Mouse (Mus musculus) limb, embryonic 10.5 days (tissue): ENCODE data around the gene Col27a1. TPM values are rescaled to one million over a fixed set of nuclear protein-coding genes. Genes with fewer than 3 reads are reported as not detected.

Source experiments
- DNase-seq: peaks from one replicate; pipeline ENCODE4 v3.0.0-alpha.2; 2017; ENCODE audit warnings: low spot score
- H3K27ac ChIP-seq: fragments of 300-500 bp; sonication (generic); 2 replicates; pipeline ENCODE4 v1.5.1; 2016; ENCODE audit warnings: mild to moderate bottlenecking
- H3K27me3 ChIP-seq: fragments of 300-500 bp; sonication (generic); 2 replicates; pipeline ENCODE4 v1.6.1; 2016; ENCODE audit warnings: low read depth, mild to moderate bottlenecking; ENCODE audit not compliant: poor library complexity, severe bottlenecking
- H3K36me3 ChIP-seq: fragments of 300-500 bp; sonication (generic); 2 replicates; pipeline ENCODE4 v1.6.1; 2016; ENCODE audit warnings: mild to moderate bottlenecking, moderate library complexity
- H3K4me1 ChIP-seq: fragments of 300-500 bp; sonication (generic); 2 replicates; pipeline ENCODE4 v1.6.1; 2016
- H3K4me3 ChIP-seq: fragments of 300-500 bp; sonication (generic); 2 replicates; pipeline ENCODE4 v1.5.1; 2016; ENCODE audit warnings: mild to moderate bottlenecking, moderate library complexity
- H3K9me3 ChIP-seq: fragments of 300-500 bp; sonication (generic); replicated peaks from 2 replicates; pipeline ENCODE4 v1.6.1; 2016; ENCODE audit warnings: mild to moderate bottlenecking
- WGBS: fragments of 180-500 bp; shearing (Covaris S2); methylation state at CpG from one replicate; pipeline ENCODE4 v1.1.7; 2016; 5-methylcytosine and 5-hydroxymethylcytosine counted together
- polyA plus RNA-seq: library from polyadenylated mRNA; unstranded; fragments of >200 nt; fragmentation: Nextera tagmentation; extraction: Ambion mirVana; gene quantifications from 2 replicates; pipeline ENCODE4 v1.2.1, GENCODE M21; 2016

The Col27a1 gene
- 7.4 and 9.4 TPM in 2 replicates for polyA plus RNA-seq

DNA sequence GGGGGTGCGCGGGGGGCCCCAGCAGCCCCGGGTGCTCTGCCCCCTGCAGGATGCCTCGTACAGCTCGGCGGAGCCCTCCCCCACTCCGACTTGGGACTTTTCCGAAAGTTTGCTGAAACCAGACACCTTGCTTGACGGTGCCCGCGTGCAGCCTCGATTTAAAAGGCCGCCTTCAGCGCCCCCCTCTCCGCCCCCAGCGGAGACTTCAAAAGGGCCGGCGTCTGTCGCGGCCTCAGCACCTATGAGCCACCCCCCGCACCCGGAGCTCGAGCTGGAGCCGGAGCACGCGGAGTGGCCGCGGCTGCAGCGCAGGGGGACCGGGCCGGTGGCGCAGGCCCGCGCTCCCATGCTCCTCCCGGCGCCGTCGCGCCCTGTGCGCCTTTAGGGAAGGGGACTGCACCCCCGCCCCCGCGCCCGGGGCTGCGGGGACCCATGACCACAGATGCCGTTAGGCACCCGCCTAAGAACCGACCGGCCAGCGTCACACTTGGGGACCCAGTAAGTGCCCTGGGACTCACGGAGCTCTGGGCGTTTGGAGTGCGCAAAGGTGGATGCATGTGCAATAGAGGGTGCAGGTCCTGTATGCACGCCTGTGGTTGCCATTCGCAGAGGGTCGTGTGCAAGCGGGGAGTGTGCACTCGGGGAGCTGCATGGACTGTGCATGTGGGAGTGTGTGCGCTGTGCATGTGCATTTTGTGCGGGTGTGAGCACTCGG is at the start of gene Col27a1:
Col27a1 (plus strand) TSS at position 98 of the 715 bp plus-strand sequence.
- no peaks in the 10 kb centered on the region for H3K36me3 ChIP-seq
- peaks cover 42% of the 10 kb centered on the region for H3K4me1 ChIP-seq
- no peaks in the 10 kb centered on the region for H3K9me3 ChIP-seq
- H3K4me3 ChIP-seq, result peak within 1 kb of the TSS; percentile 95
- H3K27me3 ChIP-seq, result peaks cover 35% of the 10 kb centered on the region
- peak within 1 kb of the TSS; percentile 90 for H3K27ac ChIP-seq
- peak; percentile 85 for DNase-seq
- WGBS, result under 1% methylated on average over 61 of the region's 61 CpGs

DNA sequence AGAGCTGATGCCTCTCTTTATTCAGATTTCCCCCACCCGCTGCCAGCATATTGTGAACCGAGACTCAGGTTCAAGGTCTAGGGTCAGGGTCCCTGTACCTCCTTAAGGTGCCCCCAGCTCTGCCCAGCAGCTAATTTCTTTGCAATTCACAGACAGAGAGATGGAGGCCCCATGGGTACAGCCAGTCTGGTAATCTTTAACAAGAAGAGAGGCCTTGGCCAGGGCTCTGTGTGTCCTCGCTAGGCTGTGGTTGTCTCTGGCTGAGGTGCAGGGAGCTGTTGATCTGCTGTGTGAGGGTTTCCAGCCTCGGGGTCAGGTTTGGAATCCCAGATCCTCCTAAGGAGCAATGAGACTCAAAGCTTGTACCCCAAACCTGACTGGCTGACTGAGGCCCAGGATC is 48.2 kb upstream of the Col27a1 start:
- DNase-seq, result no peak
- Histone ChIP-seq H3K36me3 (no peaks in the 10 kb centered on the region), H3K27ac (no peak overlapping the region), H3K9me3 (no peaks in the 10 kb centered on the region), H3K4me1 (no peaks in the 10 kb centered on the region), H3K4me3 (no peak overlapping the region), H3K27me3 (peaks cover 16% of the 10 kb centered on the region)
- 92% methylated on average over 4 of the region's 4 CpGs for WGBS

DNA sequence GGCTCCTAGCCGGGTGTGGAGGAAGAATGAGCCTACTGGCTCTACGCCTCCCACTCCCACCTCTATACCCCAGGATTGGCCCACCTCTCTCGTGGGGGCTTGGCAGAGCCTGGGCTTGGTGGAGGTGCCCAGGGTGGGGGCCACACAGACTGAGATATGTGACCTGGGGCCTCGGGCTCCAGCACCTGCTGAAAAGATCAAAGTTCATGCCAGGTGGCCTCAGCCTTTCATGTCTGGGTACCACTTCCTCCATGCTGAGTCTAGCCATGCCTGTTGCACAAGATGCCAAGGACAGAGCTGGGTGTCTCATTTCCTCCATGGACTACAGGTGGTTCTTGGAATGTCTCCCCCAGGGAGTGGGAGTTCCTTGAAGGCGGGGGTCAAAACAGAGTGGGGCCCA is 47.5 kb upstream of the Col27a1 start:
- Histone ChIP-seq H3K4me1 (no peaks in the 10 kb centered on the region), H3K27me3 (peaks cover 22% of the 10 kb centered on the region), H3K4me3 (no peak overlapping the region), H3K36me3 (no peaks in the 10 kb centered on the region), H3K9me3 (no peaks in the 10 kb centered on the region), H3K27ac (no peak overlapping the region)
- WGBS, result 94% methylated on average over 5 of the region's 5 CpGs
- DNase-seq, result no peak

DNA sequence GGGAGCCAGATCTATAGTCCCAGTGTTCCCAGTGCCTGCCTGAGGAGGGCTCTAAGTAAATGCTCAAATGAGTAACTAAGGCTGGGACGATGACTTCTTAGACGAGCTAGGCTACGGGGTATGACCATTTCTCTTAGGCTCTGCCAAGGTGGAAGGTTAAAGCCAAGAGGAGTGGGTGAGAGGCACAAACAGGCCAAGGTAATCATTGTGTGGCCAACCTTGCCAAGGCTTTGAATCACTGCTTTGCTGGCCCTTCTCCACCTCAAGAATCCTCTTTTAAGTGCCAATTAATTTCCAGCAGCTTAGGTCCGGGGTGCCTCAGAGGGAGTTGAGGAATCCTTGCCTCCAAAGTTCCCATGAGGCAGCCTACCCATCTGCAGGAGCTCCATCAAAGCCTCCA is 43.7 kb upstream of the Col27a1 start:
- 87% methylated on average over 4 of the region's 4 CpGs for WGBS
- H3K27me3 ChIP-seq, result peaks cover 37% of the 10 kb centered on the region
- H3K36me3 ChIP-seq, result no peaks in the 10 kb centered on the region

DNA sequence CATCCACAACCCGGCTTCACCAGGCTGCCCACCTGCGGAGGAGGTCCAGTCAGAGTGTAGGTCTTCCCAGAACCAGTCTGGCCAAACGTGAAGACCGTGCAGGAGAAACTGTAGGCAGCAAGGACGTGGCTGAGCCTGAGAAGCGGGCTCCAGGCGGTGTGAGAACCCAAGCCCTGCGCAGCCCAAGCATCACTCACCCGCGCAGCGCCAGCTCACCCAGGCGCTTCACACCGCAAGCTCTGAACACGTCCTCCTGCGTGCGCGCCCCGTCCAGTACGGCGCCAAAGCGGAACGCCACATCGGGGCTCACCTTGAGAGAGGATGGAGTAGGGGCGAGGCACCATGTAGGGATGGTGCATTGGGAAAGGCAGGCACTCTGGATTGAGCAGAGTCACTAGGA is 42.7 kb upstream of the Col27a1 start:
- H3K27me3 ChIP-seq, result peaks cover 37% of the 10 kb centered on the region
- no peaks in the 10 kb centered on the region for H3K9me3 ChIP-seq
- H3K4me3 ChIP-seq, result no peak overlapping the region
- no peaks in the 10 kb centered on the region for H3K4me1 ChIP-seq
- no peaks in the 10 kb centered on the region for H3K36me3 ChIP-seq
- WGBS, result 40% methylated on average over 24 of the region's 24 CpGs
- no peak for DNase-seq
- H3K27ac ChIP-seq, result no peak overlapping the region

More for the DNA sequence above, 43.7 kb upstream of the Col27a1 start:
- no peak for DNase-seq
- Histone ChIP-seq H3K27ac (no peak overlapping the region), H3K9me3 (no peaks in the 10 kb centered on the region), H3K4me3 (no peak overlapping the region), H3K4me1 (no peaks in the 10 kb centered on the region)

DNA sequence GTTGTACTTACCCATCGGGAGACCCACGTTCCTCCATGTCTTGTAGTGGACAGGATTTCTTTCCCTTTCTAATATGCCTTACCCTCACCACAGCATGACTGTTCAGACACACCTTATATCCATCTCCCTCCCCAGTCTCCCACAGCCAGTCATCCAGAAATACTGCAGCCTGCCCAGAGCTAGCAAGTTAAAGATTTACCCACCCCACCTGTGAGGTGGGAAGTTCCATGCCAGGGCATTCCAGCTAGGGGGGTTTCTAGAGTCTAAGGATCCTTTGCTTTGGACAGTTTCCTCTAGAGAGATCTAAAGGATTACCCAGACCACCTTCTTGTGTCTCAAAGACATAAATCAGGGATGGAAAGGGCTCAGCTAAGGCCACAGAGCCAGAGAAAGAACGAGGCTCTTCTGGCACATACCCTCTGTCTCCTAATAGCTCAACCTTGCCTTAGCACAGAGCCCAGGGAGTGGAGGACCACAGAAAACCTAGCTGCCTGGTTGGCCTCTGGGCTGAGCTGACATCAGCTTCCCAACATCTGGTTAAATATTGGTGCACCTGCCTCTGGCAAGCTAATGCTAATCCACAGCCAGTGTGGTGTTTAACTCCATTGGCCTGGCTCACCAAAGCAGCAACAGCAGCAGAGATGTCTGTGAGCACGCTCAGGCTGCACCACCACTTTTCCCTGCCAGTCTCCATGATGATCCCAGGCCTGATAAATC is 41.7 kb upstream of the Col27a1 start, which contains the start of gene Kif12:
Kif12 (minus strand) TSS at position 163 of the 717 bp plus-strand sequence.
- Histone ChIP-seq H3K27me3 (peaks cover 37% of the 10 kb centered on the region), H3K4me3 (no peak within 1 kb of the TSS), H3K9me3 (no peaks in the 10 kb centered on the region), H3K27ac (no peak within 1 kb of the TSS), H3K4me1 (no peaks in the 10 kb centered on the region), H3K36me3 (no peaks in the 10 kb centered on the region)
- 78% methylated on average over 4 of the region's 4 CpGs for WGBS
- no peak for DNase-seq

DNA sequence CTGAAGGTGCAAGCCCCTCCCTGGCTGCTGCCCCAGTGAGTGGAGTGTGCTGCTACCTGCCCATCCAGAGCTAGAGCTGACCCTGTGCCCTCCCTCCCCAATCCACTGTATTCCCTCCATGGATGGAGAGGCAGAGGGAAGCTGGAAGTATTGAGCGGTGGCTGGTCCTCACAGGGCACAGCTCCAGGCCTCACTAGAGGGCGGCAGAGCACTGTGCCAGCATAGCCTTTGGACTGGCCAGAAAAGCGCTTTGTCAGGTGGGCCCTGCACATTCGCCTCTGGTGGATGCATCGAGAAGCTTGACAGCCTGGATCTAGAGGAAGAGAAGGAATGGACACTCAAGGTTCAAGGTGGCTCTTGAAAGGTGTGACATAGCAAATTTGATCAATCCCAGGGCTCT is 32.2 kb upstream of the Col27a1 start:
- DNase-seq, result peak; percentile 77
- H3K27ac ChIP-seq, result peak overlapping the region; percentile 30; the same call in 1 of the 2 replicates

DNA sequence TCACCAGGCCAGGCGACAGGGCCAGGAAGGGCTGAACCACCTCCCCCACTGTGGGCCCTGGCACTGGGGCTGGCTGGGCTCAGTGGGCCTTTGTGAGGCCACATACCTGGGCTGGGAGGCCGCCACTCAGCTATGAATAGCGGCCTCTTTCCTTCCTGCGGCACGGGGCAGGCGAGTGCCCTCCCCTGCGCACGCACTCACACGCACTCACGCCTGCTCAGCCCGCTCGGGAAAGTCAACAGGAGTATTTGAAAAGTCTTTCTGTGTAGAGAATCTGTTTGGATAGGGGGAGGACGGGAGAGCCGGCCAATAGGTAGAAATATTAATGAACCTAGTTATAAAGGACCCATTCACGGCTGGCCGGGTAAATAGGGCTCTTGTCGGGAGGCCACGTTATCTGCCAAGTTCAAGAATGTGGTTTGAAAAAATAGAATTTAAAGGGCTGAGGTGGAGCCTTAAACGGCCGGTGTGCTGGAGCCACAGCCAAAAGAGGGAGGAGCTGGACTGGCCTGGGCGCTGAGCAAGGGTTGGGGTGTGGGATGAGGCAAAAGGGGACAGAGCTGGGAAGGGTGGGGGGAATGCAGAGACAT is 27.4 kb upstream of the Col27a1 start:
- H3K36me3 ChIP-seq, result no peaks in the 10 kb centered on the region
- H3K9me3 ChIP-seq, result no peaks in the 10 kb centered on the region
- no peak overlapping the region for H3K4me3 ChIP-seq
- WGBS, result 75% methylated on average over 21 of the region's 21 CpGs
- H3K27ac ChIP-seq, result peak overlapping the region; percentile 71
- H3K27me3 ChIP-seq, result 0 out of 2 replicates have a peak, but pooled peaks cover 3% of the 10 kb centered on the region
- peak; percentile 44 for DNase-seq
- peaks cover 14% of the 10 kb centered on the region for H3K4me1 ChIP-seq

More for the DNA sequence above, 32.2 kb upstream of the Col27a1 start:
- no peaks in the 10 kb centered on the region for H3K36me3 ChIP-seq
- H3K27me3 ChIP-seq, result 0 out of 2 replicates have a peak, but pooled peaks cover 3% of the 10 kb centered on the region
- no peaks in the 10 kb centered on the region for H3K9me3 ChIP-seq
- no peak overlapping the region for H3K4me3 ChIP-seq
- WGBS, result 11% methylated on average over 5 of the region's 5 CpGs
- peaks cover 4% of the 10 kb centered on the region for H3K4me1 ChIP-seq

DNA sequence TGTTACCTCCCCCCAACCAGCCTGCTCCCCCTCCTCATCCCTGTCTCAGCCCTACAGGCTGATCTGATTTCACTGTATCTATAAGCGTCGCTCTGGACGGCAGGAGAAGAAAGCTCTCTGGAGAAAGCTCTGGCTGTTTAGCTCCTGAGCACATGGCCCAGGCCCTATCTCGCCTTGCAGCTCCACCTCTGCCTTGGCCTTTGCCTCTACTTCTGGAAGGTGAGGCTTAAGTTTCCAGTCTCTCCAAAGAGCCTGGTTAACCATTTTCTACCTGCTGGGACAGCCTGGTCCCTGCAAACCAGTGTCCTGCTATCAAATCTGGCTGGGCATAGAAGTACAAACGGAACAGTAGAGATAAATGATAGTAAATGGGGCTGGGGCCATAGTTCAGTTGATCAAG is 22.2 kb upstream of the Col27a1 start:
- Histone ChIP-seq H3K9me3 (no peaks in the 10 kb centered on the region), H3K27me3 (no peaks in the 10 kb centered on the region), H3K36me3 (no peaks in the 10 kb centered on the region), H3K27ac (peak overlapping the region; percentile 30; the same call in 1 of the 2 replicates), H3K4me3 (no peak overlapping the region), H3K4me1 (peaks cover 18% of the 10 kb centered on the region)
- DNase-seq, result no peak
- WGBS, result 69% methylated on average over 5 of the region's 5 CpGs

DNA sequence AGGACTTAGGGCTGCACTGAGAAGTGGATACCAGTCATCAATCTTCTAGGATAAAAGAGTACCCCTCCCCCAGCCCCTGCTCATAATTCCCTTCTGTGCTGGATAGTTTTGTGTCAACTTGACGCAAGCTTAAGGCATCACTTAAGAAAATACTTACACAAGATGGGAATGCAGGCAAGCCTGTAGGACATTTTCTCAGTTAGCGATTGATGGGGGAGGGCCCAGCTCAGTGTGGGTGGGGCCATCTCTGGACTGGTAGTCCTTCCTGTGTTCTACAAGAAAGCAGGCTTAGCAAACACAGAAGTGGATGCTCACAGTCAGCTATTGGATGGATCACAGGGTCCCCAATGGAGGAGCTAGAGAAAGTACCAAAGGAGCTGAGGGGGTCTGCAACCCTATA is 19.4 kb upstream of the Col27a1 start:
- no peak overlapping the region for H3K4me3 ChIP-seq

DNA sequence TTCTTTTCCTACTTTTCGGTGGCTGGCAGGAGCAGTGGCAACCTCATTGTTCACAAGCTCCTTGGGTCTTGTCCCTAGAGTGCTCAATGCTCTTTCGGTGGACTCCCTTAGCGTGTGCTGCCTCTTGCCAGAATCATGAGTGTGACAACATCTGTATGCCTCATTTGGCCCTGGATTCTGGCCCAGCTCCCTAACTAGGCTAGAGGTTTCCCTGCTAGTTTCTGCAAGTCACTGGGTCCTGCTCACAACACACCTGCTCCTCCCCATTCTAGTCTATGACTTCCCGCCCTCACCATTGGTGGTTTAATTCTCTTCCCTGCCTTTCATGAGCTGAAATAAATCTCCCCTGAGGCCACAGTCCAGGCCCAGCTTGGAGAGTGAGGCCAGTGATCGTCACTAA is 14.4 kb upstream of the Col27a1 start:
- no peaks in the 10 kb centered on the region for H3K36me3 ChIP-seq
- no peaks in the 10 kb centered on the region for H3K4me1 ChIP-seq
- no peak overlapping the region for H3K27ac ChIP-seq
- WGBS, result 86% methylated on average over 5 of the region's 5 CpGs
- H3K4me3 ChIP-seq, result no peak overlapping the region
- no peaks in the 10 kb centered on the region for H3K27me3 ChIP-seq
- DNase-seq, result no peak
- H3K9me3 ChIP-seq, result no peaks in the 10 kb centered on the region

More for the DNA sequence above, 19.4 kb upstream of the Col27a1 start:
- no peaks in the 10 kb centered on the region for H3K9me3 ChIP-seq
- peak overlapping the region; percentile 53; the same call in 1 of the 2 replicates for H3K27ac ChIP-seq
- no peaks in the 10 kb centered on the region for H3K27me3 ChIP-seq
- H3K36me3 ChIP-seq, result no peaks in the 10 kb centered on the region
- H3K4me1 ChIP-seq, result peaks cover 18% of the 10 kb centered on the region
- 80% methylated on average over 2 of the region's 2 CpGs for WGBS
- no peak for DNase-seq

DNA sequence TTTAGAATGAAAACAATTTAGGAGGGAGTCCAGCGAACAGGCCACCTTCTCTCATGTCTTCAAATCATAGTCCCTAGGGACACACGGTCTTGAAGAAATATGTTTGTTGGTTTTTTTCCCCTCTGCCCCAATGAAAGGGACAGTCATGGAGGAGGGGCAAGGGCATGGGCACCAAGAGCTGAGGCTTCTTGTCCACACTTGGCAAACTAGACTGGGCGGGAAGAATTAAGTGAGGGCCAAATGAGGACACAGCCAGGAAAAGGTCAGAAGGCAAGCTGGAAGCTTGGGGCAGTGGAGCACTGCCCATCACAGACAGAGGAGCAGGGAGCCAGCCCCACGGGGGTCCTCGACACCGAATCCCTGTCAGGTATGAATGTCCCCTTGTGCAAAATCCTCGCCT is 9.9 kb upstream of the Col27a1 start:
- Histone ChIP-seq H3K27me3 (no peaks in the 10 kb centered on the region), H3K9me3 (no peaks in the 10 kb centered on the region), H3K36me3 (no peaks in the 10 kb centered on the region), H3K27ac (no peak overlapping the region), H3K4me3 (no peak overlapping the region), H3K4me1 (peaks cover 11% of the 10 kb centered on the region)
- no peak for DNase-seq
- WGBS, result 95% methylated on average over 7 of the region's 7 CpGs

DNA sequence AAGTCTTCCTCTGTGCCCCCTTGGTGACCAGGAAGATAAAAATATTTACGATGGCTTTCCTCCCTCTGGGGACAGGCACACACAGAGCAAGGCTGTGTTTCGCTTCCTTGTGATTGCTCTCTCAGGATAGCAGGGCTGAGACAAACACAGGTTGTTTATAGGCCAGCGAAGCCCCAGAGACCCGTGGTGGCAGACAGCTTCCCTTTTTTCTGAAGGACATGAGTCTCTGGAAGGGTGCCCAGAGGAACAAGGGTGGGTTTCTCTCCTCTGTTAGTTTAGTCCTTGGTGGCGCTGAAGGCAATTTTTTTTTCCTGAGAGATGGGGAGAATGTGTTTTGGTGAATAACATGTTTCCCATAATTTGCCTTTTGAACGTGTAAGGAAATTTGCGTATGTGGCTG is 8.2 kb upstream of the Col27a1 start:
- Histone ChIP-seq H3K27ac (no peak overlapping the region), H3K27me3 (peaks cover 5% of the 10 kb centered on the region; the same call in 1 of the 2 replicates), H3K9me3 (no peaks in the 10 kb centered on the region), H3K36me3 (no peaks in the 10 kb centered on the region), H3K4me3 (no peak overlapping the region), H3K4me1 (peaks cover 11% of the 10 kb centered on the region)
- WGBS, result 73% methylated on average over 7 of the region's 7 CpGs
- DNase-seq, result no peak
